Comparison of ENCODE assay signal across 30 mouse cellular contexts in the genomic region with DNA sequence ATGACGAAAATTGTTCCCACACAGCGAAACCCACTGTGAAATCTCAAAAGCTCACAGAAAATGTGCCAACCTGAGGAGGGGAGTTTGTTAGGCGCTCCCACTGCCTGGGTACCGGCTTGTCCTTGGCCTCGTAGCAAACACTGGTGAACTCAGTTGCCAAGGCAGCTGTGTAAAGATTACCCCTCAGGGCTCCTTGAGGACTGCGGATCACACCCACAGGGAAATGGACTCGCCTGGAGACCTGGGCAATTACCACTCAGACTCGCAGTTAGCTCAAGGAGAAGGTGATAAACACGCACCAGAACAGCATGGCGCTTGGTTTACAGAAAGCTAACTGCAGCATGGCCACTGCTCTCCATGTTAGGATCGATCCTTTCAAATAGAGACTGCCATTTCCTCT. TPM values are rescaled to one million over a fixed set of nuclear protein-coding genes. Genes with fewer than 3 reads are reported as not detected.
DNase-seq lines count a peak whose midpoint lies in the region; ATAC-seq lines count a peak whose summit lies in the region.
"Had no signal": no experiment of that assay in that cellular context is flagged by ENCODE, and none has a peak within 500 bp of the region (broad histone marks: within the 10 kb centered on the region; RNA-seq: fewer than 3 reads in every experiment).

No protein-coding gene starts in this region.

- no peak overlapping the region for H3K4me3 ChIP-seq in embryonic facial prominence, embryonic 13.5 days
- no peak overlapping the region for H3K4me3 ChIP-seq in embryonic facial prominence, embryonic 10.5 days
- no peak overlapping the region for H3K4me3 ChIP-seq in intestine, embryonic 16.5 days (ENCODE audit: low read length)
- H3K4me3 ChIP-seq in intestine, embryonic 15.5 days (replicated peaks) = no peak overlapping the region
- H3K4me3 ChIP-seq: erythroblast, embryonic 14.5 days; gastrocnemius, adult 2 months; heart, embryonic 12.5 days; limb, embryonic 12.5 days; liver, embryonic 13.5 days; megakaryocyte, embryonic 14.5 days; midbrain, embryonic 13.5 days had no signal

- peak overlapping the region; percentile 33; the same call in 1 of the 2 replicates for H3K9ac ChIP-seq in embryonic facial prominence, embryonic 13.5 days
- no peak overlapping the region for H3K9ac ChIP-seq in intestine, embryonic 16.5 days (ENCODE audit: low read depth, low read length)
- H3K9ac ChIP-seq in intestine, embryonic 15.5 days = no peak overlapping the region
- H3K9ac ChIP-seq: heart, embryonic 12.5 days; limb, embryonic 12.5 days; liver, embryonic 13.5 days; midbrain, embryonic 13.5 days had no signal

- H3K9me3 ChIP-seq in embryonic facial prominence, embryonic 13.5 days = no peaks in the 10 kb centered on the region
- no peaks in the 10 kb centered on the region for H3K9me3 ChIP-seq in embryonic facial prominence, embryonic 10.5 days
- H3K9me3 ChIP-seq in intestine, embryonic 16.5 days (ENCODE audit: control insufficient read depth, low read length) = no peaks in the 10 kb centered on the region
- no peaks in the 10 kb centered on the region for H3K9me3 ChIP-seq in intestine, embryonic 15.5 days
- H3K9me3 ChIP-seq: G1E; heart, embryonic 12.5 days; limb, embryonic 12.5 days; liver, embryonic 13.5 days; megakaryocyte, embryonic 14.5 days; midbrain, embryonic 13.5 days had no signal

- H3K36me3 ChIP-seq in embryonic facial prominence, embryonic 13.5 days = no peaks in the 10 kb centered on the region
- H3K36me3 ChIP-seq in embryonic facial prominence, embryonic 10.5 days (replicated peaks) = no peaks in the 10 kb centered on the region
- H3K36me3 ChIP-seq in intestine, embryonic 16.5 days (ENCODE audit: control insufficient read depth, insufficient read depth, low read length) = no peaks in the 10 kb centered on the region
- H3K36me3 ChIP-seq in intestine, embryonic 15.5 days = no peaks in the 10 kb centered on the region
- H3K36me3 ChIP-seq: G1E; heart, embryonic 12.5 days; limb, embryonic 12.5 days; liver, embryonic 13.5 days; midbrain, embryonic 13.5 days had no signal

- H3K4me2 ChIP-seq in embryonic facial prominence, embryonic 13.5 days = no peak overlapping the region
- 0 out of 2 replicates have a peak overlapping the region, but pooled peaks have one; percentile 18 for H3K4me2 ChIP-seq in intestine, embryonic 16.5 days (ENCODE audit: low read depth, low read length)
- no peak overlapping the region for H3K4me2 ChIP-seq in intestine, embryonic 15.5 days (replicated peaks)
- H3K4me2 ChIP-seq: heart, embryonic 12.5 days; limb, embryonic 12.5 days; liver, embryonic 13.5 days; midbrain, embryonic 13.5 days had no signal

- 69% methylated on average over 11 of the region's 11 CpGs for WGBS in embryonic facial prominence, embryonic 13.5 days
- WGBS in embryonic facial prominence, embryonic 10.5 days = 76% methylated on average over 11 of the region's 11 CpGs
- 46% methylated on average over 11 of the region's 11 CpGs for WGBS in intestine, embryonic 16.5 days
- WGBS in intestine, embryonic 15.5 days = 47% methylated on average over 11 of the region's 11 CpGs

- no peak overlapping the region for H3K27ac ChIP-seq in embryonic facial prominence, embryonic 13.5 days
- H3K27ac ChIP-seq in embryonic facial prominence, embryonic 10.5 days (replicated peaks) = no peak overlapping the region
- H3K27ac ChIP-seq in intestine, embryonic 16.5 days (ENCODE audit: low read length) = no peak overlapping the region
- H3K27ac ChIP-seq in intestine, embryonic 15.5 days = no peak overlapping the region
- H3K27ac ChIP-seq: gastrocnemius, adult 2 months; hindbrain, postnatal 0 days; kidney, postnatal 0 days; limb, embryonic 12.5 days; liver, embryonic 13.5 days; midbrain, embryonic 13.5 days had no signal

- ATAC-seq in embryonic facial prominence, embryonic 13.5 days (ENCODE audit: insufficient number of reproducible peaks, insufficient read depth, low FRiP score, low TSS enrichment, low read depth) = no peak
- no peak for ATAC-seq in intestine, embryonic 16.5 days
- ATAC-seq in intestine, embryonic 15.5 days = no peak
- no peak for ATAC-seq in erythroid progenitor cell, adult 5-6 weeks (replicated peaks; ENCODE audit: low FRiP score, poor library complexity, severe bottlenecking)
- ATAC-seq: activated CD4-positive, CD25-positive, alpha-beta regulatory T cell, adult 4 months; hindbrain, postnatal 0 days; midbrain, embryonic 13.5 days; Patski had no signal

- H3K4me1 ChIP-seq in embryonic facial prominence, embryonic 13.5 days = no peaks in the 10 kb centered on the region; the same call in 1 of the 2 replicates
- no peaks in the 10 kb centered on the region for H3K4me1 ChIP-seq in embryonic facial prominence, embryonic 10.5 days
- no peaks in the 10 kb centered on the region for H3K4me1 ChIP-seq in intestine, embryonic 16.5 days (ENCODE audit: control insufficient read depth, insufficient read depth, low read length)
- H3K4me1 ChIP-seq in intestine, embryonic 15.5 days (replicated peaks) = no peaks in the 10 kb centered on the region
- H3K4me1 ChIP-seq: heart, embryonic 12.5 days; limb, embryonic 12.5 days; liver, embryonic 13.5 days; megakaryocyte, embryonic 14.5 days had no signal

- no peak for DNase-seq in embryonic facial prominence, embryonic 10.5 days (ENCODE audit: low spot score)
- DNase-seq in R1 (ENCODE audit: low read depth, low spot score) = peak; percentile 28
- peak; percentile 26 for DNase-seq in forelimb bud, embryonic 11.5 days (ENCODE audit: low read depth, low spot score)
- no peak for DNase-seq in kidney, postnatal 14 days
- DNase-seq: adrenal gland, postnatal 14 days; cerebellum, adult 11 months; cerebellum, adult 9-11 months; gastrocnemius, adult 2 months; heart, postnatal 10 days; kidney, adult 18-20 months; layer of hippocampus, postnatal 36 days; liver, embryonic 13.5 days; lung, adult 2 months; lung, postnatal 36 days had no signal

- H3K27me3 ChIP-seq in embryonic facial prominence, embryonic 13.5 days = no peaks in the 10 kb centered on the region
- peaks cover 6% of the 10 kb centered on the region; the same call in 1 of the 2 replicates for H3K27me3 ChIP-seq in embryonic facial prominence, embryonic 10.5 days (replicated peaks; ENCODE audit: low read depth, poor library complexity, severe bottlenecking)
- no peaks in the 10 kb centered on the region for H3K27me3 ChIP-seq in intestine, embryonic 16.5 days (replicated peaks; ENCODE audit: control insufficient read depth, insufficient read depth, low read length)
- H3K27me3 ChIP-seq in intestine, embryonic 15.5 days (replicated peaks) = no peaks in the 10 kb centered on the region
- H3K27me3 ChIP-seq: Patski had no signal

RNA-seq across cellular contexts. Expression of gene Nnmt, which starts 8.0 kb away (rescaled TPM):
- 3.5 and 4.4 TPM in 2 replicates for polyA plus RNA-seq in embryonic facial prominence, embryonic 13.5 days (2015; fragmentation: Nextera tagmentation; extraction: Ambion mirVana)
- polyA plus RNA-seq in embryonic facial prominence, embryonic 10.5 days (2016; fragmentation: Nextera tagmentation; extraction: Ambion mirVana) = 0.59 and 0.61 TPM in 2 replicates
- polyA plus RNA-seq in intestine, embryonic 16.5 days (2015; fragmentation: Nextera tagmentation; extraction: Ambion mirVana) = 2.9 and 4.0 TPM in 2 replicates
- polyA plus RNA-seq in intestine, embryonic 15.5 days (2015; fragmentation: Nextera tagmentation; extraction: Ambion mirVana) = 3.0 and 3.5 TPM in 2 replicates
- total RNA-seq in erythroid progenitor cell, adult 5-6 weeks (2015; ENCODE audit: low replicate concordance) = 14.3 TPM in 1 of 2 replicates, not detected in the other
- total RNA-seq in erythroid progenitor cell, adult 5-6 weeks (2017; ENCODE audit: low replicate concordance) = not detected in 2 replicates
- total RNA-seq: hindbrain, postnatal 0 days; monocyte, adult 5-6 weeks; neutrophil, adult 5-6 weeks had no signal
- polyA plus RNA-seq: activated CD4-positive, CD25-positive, alpha-beta regulatory T cell, adult 4 months; erythroblast, embryonic 14.5 days; G1E had no signal

Comparison
In these comparisons a context has a peak if more than half of its experiments do, and no peak if none do; other contexts are left out.
1. DNase-seq: peak in R1 (single experiment) and forelimb bud, embryonic 11.5 days (single experiment); none in embryonic facial prominence, embryonic 10.5 days (single experiment) and kidney, postnatal 14 days (single experiment).